Mouse (Mus musculus) embryo, embryonic 10 days (tissue): ENCODE results near the gene Gmpr.
"Not testable (repeated sequence)": the region's sequence is repeated elsewhere in the genome, so short reads cannot be mapped to it uniquely, and the experiment has no call there.

Source experiments
- DNase-seq: peaks from one replicate; pipeline ENCODE4 v3.0.0-alpha.2; 2015; ENCODE audit warnings: low spot score

Gmpr gene

GRCm38 (mm10) chr13:45507274-45508229 is at the start of gene Gmpr:
Gene Gmpr (plus strand): TSS chr13:45507444.
- peak; percentile 68 for DNase-seq

- DNase-seq, result no peak
These were observed 49.8 kb upstream of the Gmpr start for GRCm38 (mm10) chr13:45457459-45457858.

GRCm38 (mm10) chr13:45460177-45460576 is 47.1 kb upstream of the Gmpr start:
- DNase-seq, result no peak

GRCm38 (mm10) chr13:45461370-45461958 is 45.8 kb upstream of the Gmpr start:
- no peak for DNase-seq

- DNase-seq, result no peak
These were observed 41.6 kb upstream of the Gmpr start for GRCm38 (mm10) chr13:45465616-45466015.

GRCm38 (mm10) chr13:45466031-45466519 is 41.2 kb upstream of the Gmpr start:
- DNase-seq, result no peak

- no peak for DNase-seq
These were observed 38.5 kb upstream of the Gmpr start for GRCm38 (mm10) chr13:45468751-45469150.

GRCm38 (mm10) chr13:45469481-45470301 is 37.6 kb upstream of the Gmpr start:
- DNase-seq, result peak; percentile 85

- DNase-seq, result no peak
These were observed 33.9 kb upstream of the Gmpr start for GRCm38 (mm10) chr13:45473311-45473710.

- DNase-seq, result no peak
These were observed 31.9 kb upstream of the Gmpr start for GRCm38 (mm10) chr13:45475297-45475696.

GRCm38 (mm10) chr13:45477183-45477582 is 30.1 kb upstream of the Gmpr start:
- peak; percentile 74 for DNase-seq

GRCm38 (mm10) chr13:45479951-45480350 is 27.3 kb upstream of the Gmpr start:
- DNase-seq, result no peak

- no peak for DNase-seq
These were observed 24.0 kb upstream of the Gmpr start for GRCm38 (mm10) chr13:45483215-45483614.

- DNase-seq, result not testable (repeated sequence)
These were observed 23.3 kb upstream of the Gmpr start for GRCm38 (mm10) chr13:45483949-45484348.

GRCm38 (mm10) chr13:45485602-45486001 is 21.6 kb upstream of the Gmpr start:
- DNase-seq, result no peak

- no peak for DNase-seq
These were observed 20.6 kb upstream of the Gmpr start for GRCm38 (mm10) chr13:45486598-45486997.

- no peak for DNase-seq
These were observed 15.1 kb upstream of the Gmpr start for GRCm38 (mm10) chr13:45491991-45492732.

- DNase-seq, result peak; percentile 44
These were observed 13.4 kb upstream of the Gmpr start for GRCm38 (mm10) chr13:45493846-45494245.

- no peak for DNase-seq
These were observed 8.6 kb upstream of the Gmpr start for GRCm38 (mm10) chr13:45498623-45499022.

GRCm38 (mm10) chr13:45499391-45499790 is 7.9 kb upstream of the Gmpr start:
- no peak for DNase-seq

- DNase-seq, result no peak
These were observed 7.3 kb upstream of the Gmpr start for GRCm38 (mm10) chr13:45499906-45500305.
